Mouse (Mus musculus) megakaryocyte-erythroid progenitor cell, adult 5-6 weeks (primary cell): ENCODE results near the gene Cacng4. TPM values are rescaled to one million over a fixed set of nuclear protein-coding genes. Genes with fewer than 3 reads are reported as not detected.

Experiments
- ATAC-seq: replicated peaks from 2 replicates; pipeline ENCODE4 v1.8.0; 2016; ENCODE audit warnings: mild to moderate bottlenecking, inconsistent platforms; ENCODE audit not compliant: severe bottlenecking, poor library complexity, low FRiP score, low TSS enrichment
- total RNA-seq, 2 experiments: library from RNA; stranded (forward) in 1 of 2; stranded (reverse) in 1 of 2; fragments of 200-1000, 215-1000 nt in 1 of 2; fragments of >200 nt in 1 of 2; fragmentation: Nextera tagmentation in 1 of 2; gene quantifications; 2 replicates each; pipeline ENCODE4 v1.2.3; 2014 to 2017

The Cacng4 gene
- total RNA-seq, 2 experiments from 2014 or later = not detected

DNA sequence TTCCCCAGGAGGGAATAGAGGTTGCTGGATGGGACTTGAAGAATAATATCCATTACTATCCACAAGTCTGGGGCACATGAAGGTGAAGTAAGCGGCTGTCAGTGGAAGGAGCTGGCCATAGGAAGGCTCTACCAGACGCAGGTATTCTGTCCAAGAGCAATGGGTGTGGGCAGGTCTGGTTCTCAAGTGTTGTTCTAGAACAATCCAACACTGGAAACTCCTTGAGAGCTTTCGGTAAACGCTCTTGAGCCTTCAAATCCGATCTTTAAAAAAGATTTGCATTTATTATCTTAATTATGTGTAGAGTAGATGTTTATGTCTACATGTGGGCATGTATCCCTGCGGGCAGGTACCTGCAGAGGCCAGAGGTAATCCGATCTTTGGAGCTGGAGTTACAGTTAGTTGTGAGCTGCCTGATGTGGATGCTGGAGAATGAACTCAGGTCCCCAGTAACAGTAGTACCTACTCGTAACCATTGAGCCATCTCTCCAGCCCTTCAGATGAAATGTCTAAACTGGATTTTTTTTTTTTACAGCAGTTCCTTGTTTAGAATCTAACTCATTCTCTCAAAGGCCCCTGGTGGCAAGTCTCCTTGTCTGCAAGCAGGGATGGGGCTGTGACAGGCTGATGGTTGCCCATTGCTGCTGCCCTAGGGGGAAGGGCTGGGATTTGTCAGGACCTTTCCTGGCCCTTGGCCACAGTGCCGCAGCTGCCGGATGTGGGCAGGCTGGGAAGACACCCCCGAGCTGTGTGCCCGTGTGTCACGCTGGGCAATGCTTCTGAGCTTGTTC, 66.1 kb downstream of the Cacng4 start:
- ATAC-seq = no peak

DNA sequence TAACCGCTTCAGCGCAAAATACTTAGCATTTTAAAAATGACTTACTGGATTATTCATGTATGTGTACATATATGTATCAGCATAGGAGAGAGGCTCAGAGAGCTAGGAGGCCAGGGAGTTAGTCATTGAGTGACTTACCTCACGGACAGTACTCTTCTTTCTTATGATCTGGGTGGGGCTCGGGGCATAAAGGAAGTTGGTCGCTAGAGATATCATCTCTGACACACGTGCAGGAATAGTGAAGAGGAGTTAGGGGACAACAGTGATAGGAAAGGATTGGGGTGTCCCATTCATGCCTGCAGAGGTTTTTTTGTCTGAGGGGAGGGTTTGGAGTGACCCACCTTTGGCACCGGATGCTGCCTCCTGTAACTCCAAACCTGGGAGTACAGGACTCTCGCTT, 69.8 kb downstream of the Cacng4 start:
- no peak for ATAC-seq

DNA sequence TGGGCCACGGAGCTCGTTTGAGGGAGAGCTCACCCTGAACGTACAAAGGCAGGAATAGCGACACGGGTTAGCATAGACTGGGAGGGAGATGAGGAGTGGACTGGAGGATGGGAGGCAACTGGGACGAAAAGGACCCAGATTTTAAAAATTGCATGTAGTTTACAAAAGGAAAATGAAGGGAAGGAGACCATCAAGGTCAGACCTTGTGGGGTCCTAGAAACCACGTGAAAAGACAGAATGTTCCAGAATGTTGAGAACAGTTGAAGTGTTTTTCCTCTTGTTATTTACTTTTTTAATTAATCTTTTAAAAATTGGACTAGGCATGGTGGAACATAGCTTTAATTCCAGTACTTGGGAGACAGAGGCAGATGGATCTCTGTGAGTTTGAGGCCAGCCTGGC, 73.3 kb downstream of the Cacng4 start:
- no peak for ATAC-seq

DNA sequence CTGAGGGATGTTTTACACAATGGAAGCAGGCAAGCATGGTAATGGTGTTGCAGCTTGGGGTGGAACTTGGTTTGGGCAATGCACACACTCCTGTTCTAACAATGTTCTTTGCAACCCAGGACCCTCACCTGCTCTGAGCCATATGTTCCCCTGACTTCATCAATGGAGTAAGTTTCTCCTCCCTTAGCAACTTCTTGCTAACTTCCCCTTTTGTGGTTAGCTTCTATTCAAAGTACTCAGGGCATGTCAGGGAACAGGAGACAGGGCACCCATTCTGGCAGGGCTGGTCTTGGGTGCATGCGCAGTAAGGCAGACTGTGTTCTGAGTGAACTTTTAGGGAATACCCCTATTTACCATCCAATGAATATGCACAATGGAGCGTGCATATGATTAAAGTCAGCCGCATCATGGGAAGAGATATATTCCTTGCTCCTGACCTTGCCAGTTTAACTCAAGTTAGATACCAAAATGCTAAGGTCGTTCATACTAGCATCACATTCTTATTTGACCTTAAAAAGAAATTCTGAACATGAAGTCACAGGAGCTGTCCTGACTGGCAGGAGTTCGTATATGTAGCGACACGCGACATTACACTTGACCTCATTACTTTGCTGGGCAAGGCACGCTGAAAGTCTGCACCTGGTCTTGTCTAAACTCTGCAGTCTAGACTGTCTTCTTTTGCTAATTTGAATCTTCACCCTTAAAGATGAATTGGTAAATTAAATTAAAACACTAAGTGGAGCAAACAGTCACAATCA, 73.9 kb downstream of the Cacng4 start:
- no peak for ATAC-seq

DNA sequence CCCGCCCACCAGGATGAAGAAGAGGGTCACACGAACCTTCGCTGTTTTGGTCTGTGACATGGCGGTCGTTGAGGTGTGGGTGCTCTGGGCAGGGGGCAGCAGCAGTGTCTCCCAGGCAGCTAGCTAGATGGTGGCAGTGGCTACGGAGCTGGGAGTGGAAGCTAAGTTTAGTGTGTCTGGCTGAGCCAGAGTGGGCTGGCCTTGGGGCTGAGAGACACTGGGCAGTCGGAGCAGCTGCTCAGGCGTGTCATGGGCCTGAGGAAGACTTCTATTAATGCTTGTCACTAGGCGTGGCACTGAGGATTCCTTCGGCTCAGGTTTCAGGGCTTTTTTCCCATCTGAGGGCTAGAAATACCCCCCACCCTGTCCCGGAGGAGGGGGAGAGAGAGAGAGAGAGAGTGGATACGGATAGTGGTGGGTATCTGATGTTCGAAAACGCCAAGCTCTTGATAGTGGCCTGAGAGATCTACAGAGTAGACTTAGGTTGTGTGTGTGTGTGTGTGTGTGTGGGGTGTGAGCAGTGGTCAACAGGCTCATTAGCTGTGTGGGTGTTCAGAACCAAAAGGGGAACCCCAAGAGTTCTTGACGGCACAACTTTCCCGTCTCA, 77.9 kb downstream of the Cacng4 start, which contains the start of gene Cacng1:
Gene Cacng1 (minus strand): TSS at position 191 of the 607 bp plus-strand sequence.
- no peak for ATAC-seq

DNA sequence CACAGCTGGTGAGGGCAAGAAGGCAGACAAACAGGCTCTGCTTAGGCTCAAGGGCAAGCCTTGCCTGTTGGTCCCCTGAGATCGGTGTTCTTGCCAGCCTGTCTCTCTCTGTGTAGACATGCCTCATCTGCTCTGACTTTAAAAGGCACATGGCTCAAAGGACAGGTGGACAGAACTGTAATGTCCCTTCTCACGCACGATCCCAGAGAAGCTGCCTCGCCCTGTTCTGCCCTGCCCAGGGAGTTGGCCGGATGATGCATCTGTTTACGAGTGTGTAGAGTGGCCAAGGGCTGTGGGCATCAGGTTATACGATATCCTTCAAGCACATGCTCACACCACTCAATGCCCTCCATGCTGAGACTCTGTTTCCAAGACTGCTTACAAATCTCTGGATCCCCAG, 80.0 kb downstream of the Cacng4 start:
- no peak for ATAC-seq

DNA sequence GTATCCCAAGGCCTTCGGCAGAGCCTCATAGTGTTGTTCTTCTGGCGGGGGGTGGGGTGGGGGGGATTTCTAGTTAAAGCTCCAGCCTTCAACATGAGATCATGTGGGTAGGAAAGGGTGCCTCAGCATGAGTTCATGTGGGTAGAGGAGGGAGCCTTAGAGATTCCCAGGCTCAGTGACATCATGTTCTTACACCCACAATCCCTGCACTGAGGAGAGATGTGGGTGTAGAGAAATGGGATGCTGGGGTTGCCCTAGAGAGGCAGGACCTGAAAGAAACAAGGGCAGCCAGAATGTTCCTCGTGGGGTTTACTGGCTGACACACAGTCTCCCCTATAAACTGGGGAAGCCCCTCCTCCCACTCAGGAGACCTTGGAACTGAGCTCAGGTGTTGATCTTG, 84.0 kb downstream of the Cacng4 start:
- ATAC-seq = no peak

DNA sequence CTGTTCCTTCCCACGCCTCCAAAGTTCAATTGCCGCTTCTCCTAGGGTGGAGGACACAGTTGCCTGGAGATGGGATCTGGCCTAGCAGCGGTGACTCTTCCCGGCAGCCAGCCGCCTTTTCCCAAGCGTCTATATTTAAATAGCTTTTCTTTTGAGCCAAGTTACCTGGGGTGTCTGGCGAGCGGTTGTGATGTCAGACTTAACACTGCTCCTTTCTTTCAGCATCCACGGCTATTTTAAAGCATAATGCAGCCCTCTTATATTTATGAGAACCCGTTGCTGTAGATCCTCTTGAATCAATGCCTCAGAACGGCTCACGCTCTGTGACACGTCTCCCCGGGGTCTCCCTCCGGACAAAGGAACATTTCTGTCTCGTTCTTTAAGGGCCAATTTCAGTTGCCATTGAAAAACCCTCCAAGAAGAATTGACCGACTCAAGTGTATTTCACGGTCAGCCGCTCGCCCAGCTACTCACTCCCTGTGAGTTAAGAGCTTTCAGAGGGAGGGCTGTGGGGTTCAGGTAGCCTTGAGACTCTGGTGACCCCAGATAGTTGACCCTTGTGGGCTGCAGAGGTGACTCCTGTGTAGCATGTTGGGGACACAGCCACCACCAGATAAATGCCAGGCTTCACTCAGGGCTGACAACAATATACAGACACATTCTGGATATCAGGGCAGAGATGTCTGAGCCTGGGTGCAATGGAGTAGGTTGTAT, 86.3 kb downstream of the Cacng4 start:
- ATAC-seq = no peak

DNA sequence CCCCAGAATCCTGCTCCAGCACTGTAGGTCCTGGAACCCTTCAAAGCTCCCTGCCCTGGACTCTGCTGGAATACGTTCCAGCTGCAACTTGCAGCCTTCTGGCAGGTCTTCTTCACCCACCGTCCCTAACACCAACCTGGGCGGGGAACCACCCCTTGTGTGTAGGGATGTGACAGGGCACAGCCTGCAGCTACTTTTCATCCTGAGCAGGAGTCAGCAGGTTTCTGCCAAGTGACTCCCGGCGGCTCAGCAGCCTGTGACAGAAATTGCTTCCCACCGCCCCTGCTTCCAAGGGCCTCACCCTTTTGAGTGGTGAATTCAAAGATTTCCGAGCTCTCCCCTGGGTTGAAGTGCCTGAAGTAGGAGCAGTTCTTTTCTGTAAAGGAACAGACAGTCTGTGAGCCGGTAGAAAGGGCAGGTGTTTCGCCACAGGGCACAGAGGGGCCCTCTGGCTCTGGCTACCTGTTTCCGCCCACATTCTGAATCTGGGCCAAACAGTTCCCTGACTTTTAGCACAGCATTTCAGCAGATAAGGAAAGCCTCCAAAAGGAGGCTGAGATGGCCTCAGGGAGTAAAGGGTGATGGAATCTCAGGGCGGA, 88.8 kb downstream of the Cacng4 start:
- no peak for ATAC-seq

DNA sequence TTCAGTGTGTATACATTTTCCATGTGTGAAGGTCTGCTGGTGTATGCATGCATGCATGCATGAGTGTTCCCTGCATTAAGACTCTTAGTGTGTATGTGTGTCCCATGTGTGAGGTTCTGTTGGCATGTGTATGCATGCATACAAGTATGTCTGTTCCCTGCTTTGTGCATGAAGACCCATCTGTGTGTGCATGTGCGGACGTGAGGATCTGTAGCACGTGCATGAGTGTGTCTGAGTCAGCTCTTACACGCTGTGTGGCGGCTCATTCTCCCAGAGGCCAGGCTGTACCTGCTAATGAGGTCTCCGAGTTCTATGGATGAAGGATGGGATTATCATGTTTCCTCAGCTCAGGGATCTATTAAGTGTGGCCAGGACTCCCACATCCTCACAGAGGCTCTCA, 89.3 kb downstream of the Cacng4 start:
- no peak for ATAC-seq

DNA sequence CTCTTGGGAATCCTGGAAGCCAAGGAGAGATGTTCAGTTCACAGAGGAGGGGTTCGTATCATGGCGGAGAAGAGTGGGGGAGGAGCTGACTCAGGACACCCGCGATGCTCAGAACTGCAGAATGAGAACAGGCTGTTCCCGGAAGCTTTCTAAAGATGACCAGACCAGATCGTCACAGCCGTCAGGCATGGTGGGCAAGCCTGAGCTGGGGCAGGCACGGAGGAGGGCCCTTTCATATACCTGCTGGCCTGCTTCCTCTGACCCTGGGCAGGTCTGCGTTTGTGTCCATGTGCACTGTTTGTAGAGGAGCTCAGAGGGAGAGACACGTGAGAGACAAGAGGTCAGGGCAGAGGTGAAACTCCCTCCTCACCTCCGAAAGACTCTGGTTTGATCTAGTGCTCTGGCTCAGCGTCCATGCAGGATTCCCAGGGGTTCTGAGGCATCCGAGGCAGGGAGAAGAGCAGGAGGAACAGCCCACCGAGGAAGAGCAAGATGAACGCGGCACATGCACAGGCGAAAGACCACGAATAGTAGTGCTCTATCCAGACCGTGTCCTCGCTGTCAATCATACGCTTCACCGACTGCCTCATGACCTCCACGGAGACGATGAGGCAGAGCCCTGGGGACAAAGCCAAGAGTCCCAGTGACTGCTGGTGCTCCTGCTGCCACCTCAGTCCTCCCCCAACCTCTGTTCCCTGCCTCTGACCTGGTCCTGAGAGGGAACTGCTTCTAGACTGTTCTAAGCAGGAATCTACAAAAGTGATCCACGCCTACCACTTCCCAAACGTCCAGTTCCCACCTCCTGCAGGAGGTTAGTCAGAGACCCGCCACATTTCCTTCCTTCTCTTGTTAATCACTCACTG, 90.9 kb downstream of the Cacng4 start:
- ATAC-seq = no peak

DNA sequence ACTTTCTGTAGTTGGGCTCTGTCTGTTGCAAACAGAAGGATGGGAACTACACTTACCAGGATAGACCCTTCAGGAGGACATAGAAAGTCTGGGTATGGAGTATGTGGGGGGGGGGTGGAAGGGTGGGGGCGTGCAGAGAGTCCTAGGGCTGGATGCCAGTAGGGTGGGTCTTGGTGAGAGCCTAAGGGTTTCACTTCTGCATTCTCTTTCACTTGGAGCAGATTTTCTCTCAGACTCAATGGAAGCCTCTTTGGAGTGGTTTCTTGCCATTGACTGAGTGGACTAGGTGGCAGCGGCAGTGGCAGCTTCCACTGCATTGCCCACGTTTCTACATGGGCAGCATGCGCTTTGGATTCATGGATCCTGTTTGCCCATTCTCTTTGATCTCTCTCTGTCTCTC, 94.4 kb downstream of the Cacng4 start:
- no peak for ATAC-seq

DNA sequence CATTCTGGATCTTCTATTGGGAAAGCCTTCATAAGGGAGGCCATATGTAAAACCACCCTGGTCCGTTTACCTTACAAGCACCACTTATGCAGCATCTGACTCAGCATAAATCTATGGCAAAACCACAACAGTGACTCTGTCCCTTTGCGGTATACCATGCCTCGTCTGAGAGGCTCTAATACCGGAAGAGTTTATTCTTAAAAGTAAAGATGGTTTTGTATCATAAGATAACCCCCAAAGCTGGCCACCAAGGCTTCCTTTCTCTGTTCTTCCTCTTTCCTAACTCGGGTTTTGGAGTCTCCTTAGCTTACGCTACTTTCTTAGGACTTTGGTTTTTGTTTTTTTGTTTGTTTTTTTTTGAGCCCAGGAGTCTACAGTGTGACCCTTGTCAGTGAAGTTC, 101.0 kb downstream of the Cacng4 start:
- peak; percentile 81 for ATAC-seq

DNA sequence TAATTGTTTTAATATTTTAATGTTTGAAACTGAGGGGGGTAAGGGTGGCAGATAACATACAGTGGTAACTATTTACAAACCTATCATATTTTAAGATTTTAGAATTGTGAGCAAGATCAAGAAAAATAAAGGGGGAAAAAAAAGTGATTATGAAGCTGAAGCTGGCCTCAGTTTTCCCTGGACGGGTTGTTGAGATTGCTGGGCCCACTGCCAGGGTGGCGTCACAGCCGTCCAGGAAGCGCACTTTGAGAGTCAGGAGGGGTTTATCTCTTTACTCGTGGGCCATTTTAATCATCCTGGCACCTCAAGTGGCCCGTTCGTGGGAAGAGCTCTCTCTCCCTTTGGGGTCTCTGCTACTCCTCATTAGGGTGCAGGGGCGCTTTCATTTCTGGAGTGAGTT, 102.8 kb downstream of the Cacng4 start:
- no peak for ATAC-seq

DNA sequence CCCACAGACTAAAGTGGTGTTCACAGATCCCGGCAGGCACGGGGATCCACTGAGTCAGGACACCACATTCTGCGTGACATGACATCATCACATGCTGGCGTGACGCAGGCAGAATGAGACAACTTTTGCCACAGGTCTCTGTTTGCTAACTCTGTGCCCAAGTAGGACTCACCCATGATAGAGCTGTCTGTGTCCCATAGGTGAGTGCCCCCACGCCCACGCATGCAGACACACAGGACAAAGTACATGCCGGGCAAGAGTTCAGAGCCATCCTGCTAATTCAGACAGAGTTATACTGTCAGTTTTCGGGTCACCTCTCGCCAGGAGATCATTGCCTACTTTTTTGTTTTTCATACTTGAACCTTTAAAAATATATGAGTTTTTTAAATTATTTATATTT, 105.9 kb downstream of the Cacng4 start:
- ATAC-seq = no peak

DNA sequence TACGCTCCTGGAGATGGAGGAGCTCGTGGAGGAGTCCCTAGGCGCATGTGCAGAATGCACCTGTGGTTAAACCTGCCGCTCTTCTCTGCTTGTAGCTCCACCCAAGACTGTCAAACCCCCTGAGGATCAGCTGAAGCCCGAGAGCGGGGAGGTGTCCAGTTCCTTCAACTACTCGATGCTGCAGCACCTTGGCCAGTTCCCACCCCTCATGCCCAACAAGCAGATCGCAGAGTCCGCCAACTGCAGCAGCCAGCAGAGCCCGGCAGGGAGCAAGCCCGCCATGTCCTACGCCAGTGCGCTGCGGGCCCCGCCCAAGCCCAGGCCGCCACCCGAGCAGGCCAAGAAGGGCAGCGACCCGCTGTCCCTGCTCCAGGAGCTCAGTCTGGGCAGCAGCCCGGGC, 108.1 kb downstream of the Cacng4 start:
- no peak for ATAC-seq

DNA sequence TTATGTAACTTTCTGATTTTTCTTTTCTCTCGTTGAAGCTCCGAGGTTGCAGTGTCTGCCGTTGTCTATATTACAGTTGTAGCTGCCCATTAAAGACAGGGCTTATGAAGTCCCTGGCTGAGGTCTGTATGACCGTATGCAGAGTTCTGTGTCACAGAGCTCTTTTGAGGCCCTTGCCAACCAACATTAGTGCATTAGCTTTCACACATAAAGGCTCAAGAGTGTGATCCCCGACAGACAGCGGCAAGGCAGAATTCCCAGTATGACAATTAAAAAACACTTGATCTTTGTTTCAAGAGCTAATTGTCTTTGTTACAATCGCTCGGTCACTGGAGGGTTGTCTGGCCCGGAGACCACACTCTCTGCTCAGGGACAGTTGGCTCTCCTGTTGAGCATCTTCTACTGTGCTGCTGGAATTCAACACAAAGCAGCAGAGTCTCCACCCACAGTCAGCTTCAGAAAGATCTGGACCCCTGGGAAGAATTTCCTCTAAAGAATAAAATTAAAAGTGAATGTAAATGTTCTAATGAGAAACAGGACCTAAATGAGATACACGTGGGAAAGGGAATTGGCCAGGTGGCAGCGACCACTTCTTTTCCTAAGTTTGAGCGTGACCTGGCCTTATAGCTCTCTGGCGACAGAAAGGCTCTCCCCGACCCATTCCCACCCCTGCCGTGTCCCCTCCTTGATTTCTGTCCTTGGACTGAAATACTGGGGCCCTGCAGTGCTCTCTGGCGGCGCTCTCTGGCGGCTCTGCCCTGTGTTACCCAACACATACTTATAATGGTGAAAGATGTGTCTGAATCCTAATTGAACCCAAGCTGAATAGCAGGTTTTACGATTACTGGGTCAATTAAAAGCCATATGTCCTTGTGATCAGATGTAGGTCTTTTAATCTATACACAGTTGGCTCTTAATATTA, 110.6 kb downstream of the Cacng4 start:
- no peak for ATAC-seq
